Mouse (Mus musculus) adrenal gland, adult 10 weeks (tissue): ENCODE results near the gene Acsl4. TPM values are rescaled to one million over a fixed set of nuclear protein-coding genes. Genes with fewer than 3 reads are reported as not detected.

Experiments used
- polyA plus RNA-seq: library from polyadenylated mRNA; stranded (reverse); fragments of 350-450 nt; fragmentation: Illumina TruSeq; extraction: RNeasy Lipid Tissue Mini Kit (QIAGEN cat#74804); gene quantifications from one replicate; pipeline ENCODE4 v1.2.3, GENCODE M21; 2014; ENCODE audit warnings: low read depth, low replicate concordance

Acsl4 gene
- polyA plus RNA-seq = 1,389 TPM

DNA sequence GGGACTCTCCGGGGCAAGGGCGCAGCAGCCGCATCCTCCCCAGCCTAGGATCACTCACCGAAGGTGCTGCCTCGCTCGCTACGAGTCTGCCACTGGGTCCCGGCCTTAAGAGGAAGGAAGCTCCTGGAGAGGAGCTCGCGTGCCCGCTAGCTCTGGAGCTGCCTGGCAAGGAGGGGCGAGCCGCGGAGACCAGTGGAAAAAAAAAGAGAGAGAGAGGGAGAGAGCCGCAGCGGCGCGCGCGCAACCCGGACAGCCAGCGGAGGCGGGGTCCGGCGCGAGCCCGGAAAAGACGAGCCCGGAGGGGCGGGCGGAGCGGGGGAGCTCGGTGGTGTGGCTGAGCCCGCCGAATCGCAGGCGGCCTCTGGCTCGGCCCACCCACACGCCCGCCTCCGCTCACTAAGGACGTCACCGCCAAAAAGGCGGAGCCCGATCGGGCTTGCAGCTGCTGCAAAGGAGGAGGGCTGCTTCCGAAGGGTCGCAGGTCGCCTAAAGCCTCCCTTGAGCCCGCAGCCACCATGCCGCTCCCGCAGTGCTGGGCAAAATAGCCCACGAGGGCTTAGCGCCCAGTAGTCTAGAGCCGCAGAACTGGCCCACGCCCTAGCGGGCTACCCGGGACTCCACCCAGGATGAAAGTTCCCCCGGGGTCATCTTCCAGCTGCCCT lies at the start of gene Acsl4:
Gene Acsl4 (minus strand): TSS at position 289 of the 662 bp plus-strand sequence.

DNA sequence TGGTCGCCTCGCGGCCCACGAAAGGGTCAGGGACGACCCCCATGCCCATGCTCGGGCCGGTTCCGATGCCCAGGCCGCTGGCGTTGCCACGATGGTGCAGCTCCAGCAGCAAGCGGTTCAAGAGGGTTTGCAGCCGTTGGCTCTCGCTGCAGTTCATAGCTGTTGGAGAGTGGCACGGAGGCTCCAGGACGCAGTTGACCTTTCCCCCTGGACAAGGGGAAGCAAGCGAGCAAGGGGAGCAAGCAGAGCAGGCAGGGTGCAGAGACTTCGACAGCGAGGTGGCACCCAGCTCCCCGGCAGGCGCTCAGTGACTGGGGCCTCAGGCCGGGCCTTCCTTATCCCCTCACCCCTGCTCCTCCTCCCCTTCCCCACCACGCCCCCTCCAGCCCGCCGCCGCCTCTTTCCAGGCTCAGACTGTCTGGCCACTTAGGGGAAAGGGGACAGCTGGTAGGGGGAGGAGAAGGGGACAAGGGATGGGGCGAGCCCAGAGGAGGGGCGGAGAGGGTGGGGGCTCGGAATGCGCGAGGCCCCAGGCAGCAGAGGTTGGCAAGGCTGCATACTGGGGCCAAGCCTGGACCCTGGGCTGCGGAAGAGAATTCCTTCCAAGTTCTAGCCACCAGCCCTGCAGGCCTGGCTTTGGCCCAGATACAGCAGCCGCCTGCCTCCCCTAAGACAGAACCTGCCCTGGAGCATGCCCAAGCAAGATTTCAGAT lies 84.3 kb downstream of the Acsl4 start, which contains the start of gene Kcne1l:
Gene Kcne1l (minus strand): TSS at position 426 of the 713 bp plus-strand sequence.

Other genes with a start within 250 kb of the Acsl4 start
- not detected for gene Gucy2f, start 193.6 kb downstream of the Acsl4 start, polyA plus RNA-seq
- 101 TPM for gene Nxt2, start 163.8 kb downstream of the Acsl4 start, polyA plus RNA-seq
- not detected for gene Kcne1l, start 84.2 kb downstream of the Acsl4 start, polyA plus RNA-seq